Mouse (Mus musculus) thymus, postnatal 36 days (tissue): ENCODE measurements at regions not wholly inside any gene's neighbourhood (a gene's known extent, or its start where the extent isn't known, plus 50 kb on each side); places are given as distances from the start of the nearest gene placed in this dataset.

Experiments used
- DNase-seq, 2 experiments: peaks; one replicate each; pipeline ENCODE4 v3.0.0; 2022; ENCODE audit warnings: mixed read lengths in 2 of 2

GRCm38 (mm10) chr4:122781717-122782116, 54.3 kb upstream of the Ppt1 start:
- DNase-seq = peak in 1 of 2 experiments; percentile 3
